Mouse (Mus musculus) forebrain, embryonic 11.5 days (tissue): ENCODE measurements around the gene 1810062G17Rik. TPM values are rescaled to one million over a fixed set of nuclear protein-coding genes. Genes with fewer than 3 reads are reported as not detected.
A peak's percentile ranks its signal among the peaks of the same experiment; 100 is the strongest.

Experiments
- ATAC-seq: fragments of 200-750 bp; cut with Nextera tagmentation; replicated peaks from 2 replicates; pipeline ENCODE4 v1.8.0; 2017; ENCODE audit warnings: moderate TSS enrichment; ENCODE audit not compliant: low FRiP score
- DNase-seq: peaks from one replicate; pipeline ENCODE4 v3.0.0-alpha.2; 2017; ENCODE audit warnings: low spot score
- H3K27ac ChIP-seq: fragments of 300-500 bp; sonication (generic); 2 replicates; pipeline ENCODE4 v1.5.1; 2014; ENCODE audit warnings: low read depth, low read length
- H3K27me3 ChIP-seq: fragments of 300-500 bp; sonication (generic); 2 replicates; pipeline ENCODE4 v1.6.1; 2014; ENCODE audit warnings: mild to moderate bottlenecking, low read length, mixed read lengths; ENCODE audit not compliant: control insufficient read depth, insufficient read depth
- H3K36me3 ChIP-seq: fragments of 300-500 bp; sonication (generic); 2 replicates; pipeline ENCODE4 v1.6.1; 2014; ENCODE audit warnings: mild to moderate bottlenecking, low read length, moderate library complexity, mixed read lengths; ENCODE audit not compliant: control insufficient read depth, insufficient read depth
- H3K4me1 ChIP-seq: fragments of 300-500 bp; sonication (generic); replicated peaks from 2 replicates; pipeline ENCODE4 v1.6.1; 2014; ENCODE audit warnings: low read length, mixed read lengths; ENCODE audit not compliant: control insufficient read depth, insufficient read depth
- H3K4me2 ChIP-seq: fragments of 300-500 bp; sonication (generic); 2 replicates; pipeline ENCODE4 v1.6.1; 2014; ENCODE audit warnings: low read depth, mild to moderate bottlenecking, low read length, moderate library complexity, mixed read lengths; ENCODE audit not compliant: severe bottlenecking
- H3K4me3 ChIP-seq: fragments of 300-500 bp; sonication (generic); 2 replicates; pipeline ENCODE4 v1.5.1; 2014; ENCODE audit warnings: low read depth, low read length
- H3K9ac ChIP-seq: fragments of 300-500 bp; sonication (generic); 2 replicates; pipeline ENCODE4 v1.6.1; 2014; ENCODE audit warnings: low read length
- H3K9me3 ChIP-seq: fragments of 300-500 bp; sonication (generic); 2 replicates; pipeline ENCODE4 v1.6.1; 2016; ENCODE audit warnings: low read length, mixed read lengths; ENCODE audit not compliant: control insufficient read depth
- WGBS: fragments of 180-500 bp; shearing (Covaris S2); extraction: QIAGEN DNeasy Blood & Tissue Kit; methylation state at CpG from one replicate; pipeline ENCODE4 v1.1.7; 2014; 5-methylcytosine and 5-hydroxymethylcytosine counted together
- polyA plus RNA-seq: library from polyadenylated mRNA; unstranded; fragments of >200 nt; fragmentation: Nextera tagmentation; extraction: Ambion mirVana; gene quantifications from 2 replicates; pipeline ENCODE4 v1.2.1, GENCODE M21; 2014

Gene 1810062G17Rik
- polyA plus RNA-seq, 1 experiment from 2014 or later, result 0.43 TPM

DNA sequence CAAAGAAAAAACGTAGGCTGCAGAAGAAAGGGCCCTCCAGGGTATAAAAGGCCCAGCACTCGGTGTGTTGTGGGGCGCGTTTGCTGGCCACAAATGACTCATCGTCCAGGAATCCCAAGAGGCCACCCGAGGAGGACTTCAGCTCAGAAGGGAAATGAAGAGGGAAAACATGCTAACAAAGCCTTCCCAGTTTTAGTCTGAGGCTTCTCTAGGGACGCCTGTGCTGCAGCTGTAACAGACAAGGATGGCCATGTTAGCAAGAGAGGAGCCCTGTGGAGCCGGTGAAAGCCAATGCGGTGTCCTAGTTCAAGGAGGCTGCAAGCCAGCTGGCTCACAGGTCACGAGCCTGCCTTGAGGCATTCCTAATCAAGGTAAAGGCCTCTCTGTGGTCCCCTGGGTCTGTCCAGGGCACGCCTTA lies 6.0 kb downstream of the 1810062G17Rik start:
- peak overlapping the region; percentile 33; the same call in 1 of the 2 replicates for H3K4me2 ChIP-seq
- peak; percentile 81 for DNase-seq
- no peaks in the 10 kb centered on the region for H3K27me3 ChIP-seq
- ATAC-seq, result peak; percentile 85
- H3K36me3 ChIP-seq, result no peaks in the 10 kb centered on the region
- peak overlapping the region; percentile 50 for H3K9ac ChIP-seq
- peaks cover 3% of the 10 kb centered on the region; the same call in 1 of the 2 replicates for H3K4me1 ChIP-seq
- no peaks in the 10 kb centered on the region for H3K9me3 ChIP-seq
- 4% methylated on average over 11 of the region's 11 CpGs for WGBS
- peak overlapping the region; percentile 93 for H3K27ac ChIP-seq
- no peak overlapping the region for H3K4me3 ChIP-seq

DNA sequence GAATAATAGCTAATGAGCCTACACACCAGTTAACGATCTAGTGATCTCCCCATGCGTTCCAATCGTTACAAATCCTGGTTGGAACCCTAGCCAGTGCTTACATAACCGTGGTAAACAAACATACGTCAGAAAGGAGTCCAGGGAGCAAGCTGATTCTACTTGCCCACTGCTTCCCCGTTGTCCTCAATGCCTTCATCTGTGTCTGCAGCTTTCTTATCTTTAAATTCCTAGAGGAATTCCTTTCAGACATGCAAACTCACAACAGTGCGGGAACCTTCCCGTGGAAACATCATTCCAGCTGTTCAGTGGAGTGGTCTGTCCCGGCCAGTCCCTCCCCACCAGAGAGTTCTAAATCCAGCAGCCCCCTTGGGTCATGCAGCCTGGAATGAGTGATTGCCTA lies 7.2 kb downstream of the 1810062G17Rik start:
- DNase-seq (no peak), ATAC-seq (no peak)
- WGBS, result 34% methylated on average over 9 of the region's 9 CpGs
- Histone ChIP-seq H3K4me1 (peaks cover 3% of the 10 kb centered on the region; the same call in 1 of the 2 replicates), H3K9ac (no peak overlapping the region), H3K4me3 (no peak overlapping the region), H3K9me3 (no peaks in the 10 kb centered on the region), H3K4me2 (no peak overlapping the region), H3K36me3 (no peaks in the 10 kb centered on the region), H3K27ac (no peak overlapping the region), H3K27me3 (no peaks in the 10 kb centered on the region)

DNA sequence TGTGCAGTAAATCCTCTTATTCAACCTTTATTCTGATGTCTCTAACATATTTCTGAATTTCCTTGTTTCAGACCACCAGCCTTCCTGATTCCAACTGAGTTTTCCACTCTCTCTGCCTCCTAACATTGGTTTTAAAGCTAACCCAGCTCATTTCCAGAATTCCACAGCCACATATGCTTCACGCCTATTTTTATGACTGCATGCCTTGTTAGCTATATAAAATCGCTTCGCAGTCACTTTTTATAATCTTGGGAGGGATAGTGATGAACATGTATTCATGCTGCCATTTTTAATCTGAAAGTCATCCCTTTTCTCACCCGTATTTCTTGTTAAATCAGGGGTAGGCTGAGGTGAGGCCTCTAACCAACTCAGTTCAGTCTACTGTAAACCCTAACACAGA lies 8.6 kb downstream of the 1810062G17Rik start:
- no peaks in the 10 kb centered on the region for H3K36me3 ChIP-seq
- H3K27ac ChIP-seq, result no peak overlapping the region
- no peak overlapping the region for H3K9ac ChIP-seq
- DNase-seq (no peak), ATAC-seq (no peak)
- 97% methylated on average over 4 of the region's 4 CpGs for WGBS
- H3K4me3 ChIP-seq, result no peak overlapping the region
- no peaks in the 10 kb centered on the region for H3K9me3 ChIP-seq
- no peaks in the 10 kb centered on the region; the same call in 1 of the 2 replicates for H3K4me1 ChIP-seq
- H3K4me2 ChIP-seq, result no peak overlapping the region
- no peaks in the 10 kb centered on the region for H3K27me3 ChIP-seq

DNA sequence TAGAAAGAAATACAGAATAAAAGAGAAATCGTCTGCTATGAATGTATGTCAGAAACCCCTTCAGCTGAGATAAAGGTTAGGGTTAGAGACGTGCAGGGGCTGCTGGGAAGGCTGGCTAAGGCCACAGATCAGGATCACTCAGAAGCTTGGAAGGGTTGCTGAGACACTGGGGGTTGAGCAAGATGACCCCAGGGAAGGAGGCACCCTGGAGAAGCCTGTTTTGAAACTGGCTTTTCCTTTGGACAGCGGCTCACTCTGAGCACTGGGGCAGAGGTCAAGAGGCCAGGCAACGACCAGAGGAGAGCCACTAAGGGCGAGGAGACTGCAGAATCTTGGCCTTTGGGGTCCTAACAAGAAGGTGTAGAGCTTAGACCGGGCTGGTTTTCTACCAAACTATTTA lies 10.4 kb downstream of the 1810062G17Rik start:
- Histone ChIP-seq H3K4me1 (no peaks in the 10 kb centered on the region; the same call in 1 of the 2 replicates), H3K9ac (no peak overlapping the region), H3K36me3 (no peaks in the 10 kb centered on the region), H3K4me2 (no peak overlapping the region), H3K27ac (no peak overlapping the region), H3K4me3 (no peak overlapping the region), H3K9me3 (no peaks in the 10 kb centered on the region), H3K27me3 (no peaks in the 10 kb centered on the region)
- WGBS, result 56% methylated on average over 6 of the region's 6 CpGs
- ATAC-seq (no peak), DNase-seq (no peak)

DNA sequence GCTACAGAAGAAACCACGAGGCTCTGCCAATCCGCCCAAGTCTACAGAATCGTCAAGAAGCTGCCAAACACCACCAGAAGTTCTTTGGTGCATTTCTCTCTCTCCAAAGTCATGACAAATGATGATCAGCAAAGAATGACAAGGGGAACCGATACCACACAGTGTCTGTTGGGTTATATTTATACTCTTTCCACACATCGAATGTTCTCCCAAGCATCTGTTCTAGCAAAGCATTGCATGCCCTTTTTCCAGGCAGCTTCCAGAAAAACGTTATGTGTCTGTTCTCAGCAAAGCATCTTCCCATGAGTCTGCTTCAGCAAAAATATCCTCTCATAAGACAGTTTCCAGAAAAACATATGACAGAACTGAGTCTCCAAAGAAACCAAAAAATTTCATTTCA lies 11.1 kb downstream of the 1810062G17Rik start:
- Histone ChIP-seq H3K4me1 (no peaks in the 10 kb centered on the region; the same call in 1 of the 2 replicates), H3K9me3 (no peaks in the 10 kb centered on the region), H3K27me3 (no peaks in the 10 kb centered on the region), H3K9ac (no peak overlapping the region), H3K36me3 (no peaks in the 10 kb centered on the region), H3K27ac (no peak overlapping the region), H3K4me2 (no peak overlapping the region), H3K4me3 (no peak overlapping the region)
- ATAC-seq (no peak), DNase-seq (no peak)
- 89% methylated on average over 6 of the region's 6 CpGs for WGBS

DNA sequence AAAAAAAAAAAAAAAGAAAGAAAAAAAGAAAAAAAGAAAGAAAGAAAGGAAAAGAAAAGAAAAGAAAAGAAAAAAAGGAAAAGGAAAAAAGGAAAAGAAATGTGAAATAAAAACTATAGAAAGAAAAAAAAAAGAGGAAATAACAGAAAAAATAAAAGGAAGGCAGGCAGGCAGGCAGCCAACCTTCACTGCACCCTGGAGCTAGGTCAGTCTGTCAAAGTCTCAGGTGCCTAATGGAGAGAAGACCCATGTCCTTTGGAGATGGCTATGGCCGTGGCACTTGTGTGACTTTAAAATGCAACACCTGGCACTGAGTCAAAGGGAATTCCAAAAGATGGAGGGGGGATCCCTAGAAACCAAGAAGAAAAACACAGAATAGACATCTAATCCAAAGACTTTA lies 12.6 kb downstream of the 1810062G17Rik start:
- H3K4me3 ChIP-seq, result no peak overlapping the region
- H3K36me3 ChIP-seq, result no peaks in the 10 kb centered on the region
- no peak overlapping the region for H3K4me2 ChIP-seq
- no peaks in the 10 kb centered on the region for H3K4me1 ChIP-seq
- H3K9me3 ChIP-seq, result no peaks in the 10 kb centered on the region
- no peak overlapping the region for H3K9ac ChIP-seq
- no peak for DNase-seq
- 88% methylated on average over 1 of the region's 1 CpGs for WGBS
- no peaks in the 10 kb centered on the region for H3K27me3 ChIP-seq
- no peak for ATAC-seq
- H3K27ac ChIP-seq, result no peak overlapping the region

DNA sequence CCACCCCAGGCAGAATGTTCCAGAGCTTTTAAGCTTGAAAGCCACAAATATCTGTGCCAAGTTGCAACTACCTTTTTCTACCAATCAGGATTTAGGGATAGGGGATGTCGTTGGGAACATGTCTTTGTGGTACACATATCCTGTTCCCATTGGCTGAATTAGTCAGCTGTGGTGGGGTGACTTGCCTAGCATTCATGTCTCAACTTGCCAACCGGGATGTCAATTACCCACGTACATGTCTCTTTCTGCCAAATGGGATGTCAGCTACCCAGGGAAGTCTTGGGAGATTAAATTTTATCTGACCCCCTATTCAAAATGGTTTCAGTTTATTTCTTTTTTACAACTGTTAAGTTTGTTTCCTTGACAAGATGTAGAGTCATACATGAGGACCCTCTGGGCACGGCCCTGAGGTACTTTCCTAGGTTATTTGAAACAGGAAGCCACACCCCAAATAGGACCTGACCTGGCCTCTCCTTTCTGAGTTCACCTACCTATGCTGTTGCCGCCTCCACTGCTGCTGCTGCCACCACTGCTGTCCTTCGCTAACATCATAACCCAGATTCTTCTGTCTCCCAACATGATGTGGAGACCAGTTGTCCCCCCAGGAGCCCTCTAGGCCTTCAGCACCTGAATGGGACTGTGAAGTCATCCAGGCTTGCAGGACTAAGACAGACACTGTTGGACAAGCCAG lies 13.3 kb downstream of the 1810062G17Rik start:
- ATAC-seq (no peak), DNase-seq (no peak)
- H3K27me3 ChIP-seq, result no peaks in the 10 kb centered on the region
- no peak overlapping the region for H3K4me2 ChIP-seq
- no peak overlapping the region for H3K4me3 ChIP-seq
- H3K36me3 ChIP-seq, result no peaks in the 10 kb centered on the region
- no peak overlapping the region for H3K27ac ChIP-seq
- no peaks in the 10 kb centered on the region for H3K4me1 ChIP-seq
- WGBS, result 86% methylated on average over 6 of the region's 6 CpGs
- H3K9me3 ChIP-seq, result no peaks in the 10 kb centered on the region
- H3K9ac ChIP-seq, result no peak overlapping the region

DNA sequence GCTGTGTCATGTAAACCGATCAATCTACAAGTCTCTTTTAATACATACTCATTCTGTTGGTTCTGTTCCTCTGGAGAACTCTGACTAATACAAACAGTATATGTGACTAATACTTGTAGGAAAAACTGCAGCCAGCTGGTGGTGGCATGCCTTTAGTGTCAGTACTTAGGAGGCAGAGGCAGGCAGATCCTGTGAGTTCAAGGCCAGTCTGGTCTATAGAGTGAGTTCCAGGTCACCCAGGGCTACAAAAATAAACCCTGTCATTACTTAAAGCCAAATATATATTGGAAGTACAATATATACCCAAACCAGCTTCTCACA lies 13.8 kb downstream of the 1810062G17Rik start:
- 97% methylated on average over 1 of the region's 1 CpGs for WGBS
- Histone ChIP-seq H3K4me2 (no peak overlapping the region), H3K36me3 (no peaks in the 10 kb centered on the region), H3K9me3 (no peaks in the 10 kb centered on the region), H3K27me3 (no peaks in the 10 kb centered on the region), H3K27ac (no peak overlapping the region), H3K4me3 (no peak overlapping the region), H3K4me1 (no peaks in the 10 kb centered on the region), H3K9ac (no peak overlapping the region)
- no peak for DNase-seq
- no peak for ATAC-seq

DNA sequence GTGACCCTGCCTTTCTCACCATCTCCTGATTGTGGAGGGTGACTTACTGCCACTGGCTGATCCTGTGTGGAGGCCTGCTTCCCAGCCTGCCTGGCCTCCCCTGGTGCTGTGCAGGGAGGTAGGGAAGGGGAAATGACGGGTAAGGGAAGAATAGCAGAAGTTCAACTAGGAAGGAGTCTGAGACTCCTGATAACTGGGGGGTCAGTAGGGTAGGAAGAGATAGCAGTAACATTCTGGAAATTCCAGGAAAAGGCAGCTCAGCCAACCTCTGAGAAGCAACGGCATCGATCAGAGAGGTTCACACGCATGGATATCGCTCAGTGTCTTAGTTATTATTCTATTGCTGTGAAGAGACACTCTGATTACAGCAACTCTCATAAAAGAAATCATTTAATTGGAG lies 15.8 kb downstream of the 1810062G17Rik start:
- Histone ChIP-seq H3K36me3 (no peaks in the 10 kb centered on the region), H3K27ac (no peak overlapping the region), H3K4me3 (no peak overlapping the region), H3K27me3 (no peaks in the 10 kb centered on the region), H3K4me2 (no peak overlapping the region), H3K4me1 (no peaks in the 10 kb centered on the region), H3K9me3 (no peaks in the 10 kb centered on the region), H3K9ac (no peak overlapping the region)
- ATAC-seq (no peak), DNase-seq (no peak)
- WGBS, result 90% methylated on average over 5 of the region's 5 CpGs
